Mouse (Mus musculus): Measurements from ENCODE around the gene Brinp1. TPM values are rescaled to one million over a fixed set of nuclear protein-coding genes. Genes with fewer than 3 reads are reported as not detected.
A peak's percentile ranks its signal among the peaks of the same experiment; 100 is the strongest.
"Not testable (repeated sequence)": the region's sequence is repeated elsewhere in the genome, so short reads cannot be mapped to it uniquely, and the experiment has no call there.

The Brinp1 gene
- polyA plus RNA-seq, 1 experiment from 2014 or later: 1.2 TPM

DNA sequence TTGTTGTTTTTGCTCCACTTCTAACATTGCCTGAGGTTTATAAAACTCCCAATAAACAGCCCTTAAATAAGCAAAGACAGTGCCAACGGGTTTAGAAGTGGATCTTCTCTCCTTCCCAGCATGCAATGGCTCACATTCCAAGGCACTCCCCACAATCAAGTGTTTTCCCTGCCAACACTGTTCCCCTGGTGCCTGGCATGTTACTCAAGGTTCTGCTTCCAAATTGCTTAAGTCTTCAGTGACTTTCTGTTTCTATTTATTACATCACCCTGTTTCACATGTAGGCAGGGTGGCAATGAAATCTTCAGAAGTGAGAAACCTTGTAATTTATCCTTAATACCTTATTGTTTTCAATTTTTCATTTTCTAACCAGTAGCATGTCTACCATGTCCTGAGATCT is 97.3 kb downstream of the Brinp1 start:
- 32% methylated on average over 1 of the region's 1 CpGs for WGBS
- no peak overlapping the region for H3K9ac ChIP-seq (ENCODE audit: low read depth, low read length)
- no peaks in the 10 kb centered on the region for H3K36me3 ChIP-seq (ENCODE audit: control insufficient read depth, insufficient read depth)
- H3K27me3 ChIP-seq (replicated peaks; ENCODE audit: control insufficient read depth, insufficient read depth, low read length): no peaks in the 10 kb centered on the region
- H3K9me3 ChIP-seq (ENCODE audit: control insufficient read depth): no peaks in the 10 kb centered on the region
- H3K4me3 ChIP-seq (ENCODE audit: low read depth, low read length): no peak overlapping the region
- H3K4me1 ChIP-seq (replicated peaks; ENCODE audit: control insufficient read depth, insufficient read depth, low read length): no peaks in the 10 kb centered on the region
- no peak overlapping the region for H3K27ac ChIP-seq (ENCODE audit: low read depth, low read length)
- no peak overlapping the region for H3K4me2 ChIP-seq (replicated peaks; ENCODE audit: low read depth)
- no peak for TF ChIP-seq CTCF (IDR thresholded peaks at IDR 0.05; ENCODE audit: low read depth)
- no peak for ATAC-seq

DNA sequence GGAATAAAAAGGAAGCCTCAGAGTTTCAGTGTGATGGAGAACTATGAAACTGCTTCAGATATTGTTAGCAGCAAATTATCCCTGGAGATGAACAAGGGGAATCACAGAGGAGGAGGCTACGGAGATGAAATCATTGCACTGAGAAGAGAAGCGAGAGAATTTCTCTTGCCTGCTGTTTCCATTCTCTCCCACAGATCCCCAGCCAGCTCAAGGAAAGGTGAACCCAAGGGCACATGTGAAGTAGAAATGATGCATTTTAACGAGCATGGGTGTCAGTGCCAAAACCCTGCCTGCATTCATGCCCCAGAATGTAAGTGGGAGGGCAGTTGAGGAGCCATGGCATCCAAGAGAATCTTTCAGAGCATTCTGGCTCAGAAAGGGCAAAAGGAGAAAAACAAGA is 104.5 kb downstream of the Brinp1 start:
- Histone ChIP-seq H3K27me3 (replicated peaks; ENCODE audit: control insufficient read depth, insufficient read depth, low read length) (no peaks in the 10 kb centered on the region), H3K9ac (ENCODE audit: low read depth, low read length) (no peak overlapping the region), H3K4me1 (replicated peaks; ENCODE audit: control insufficient read depth, insufficient read depth, low read length) (no peaks in the 10 kb centered on the region), H3K9me3 (ENCODE audit: control insufficient read depth) (no peaks in the 10 kb centered on the region), H3K4me2 (replicated peaks; ENCODE audit: low read depth) (no peak overlapping the region), H3K36me3 (ENCODE audit: control insufficient read depth, insufficient read depth) (no peaks in the 10 kb centered on the region), H3K4me3 (ENCODE audit: low read depth, low read length) (no peak overlapping the region), H3K27ac (ENCODE audit: low read depth, low read length) (no peak overlapping the region)
- TF ChIP-seq CTCF (IDR thresholded peaks at IDR 0.05; ENCODE audit: low read depth): no peak
- WGBS: 58% methylated on average over 3 of the region's 3 CpGs
- no peak for ATAC-seq

DNA sequence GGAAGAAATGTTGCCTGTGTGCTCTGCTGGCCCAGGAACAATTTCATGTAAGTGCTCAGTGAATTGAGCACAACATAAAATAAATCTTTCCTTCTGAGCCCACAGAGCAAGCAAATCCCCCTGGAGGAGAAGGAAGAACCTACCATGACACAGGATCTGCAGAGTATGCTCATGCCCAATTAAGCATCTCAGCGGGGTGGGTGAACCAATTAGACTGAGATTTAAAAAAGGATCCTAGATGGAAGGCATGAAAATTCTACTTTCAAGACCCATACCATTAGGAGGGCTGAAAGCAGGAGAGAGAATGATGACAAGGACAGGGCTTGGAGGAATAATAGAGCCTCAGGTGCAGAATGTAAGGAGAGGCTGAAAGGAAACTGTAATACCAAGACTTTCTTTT is 107.2 kb downstream of the Brinp1 start:
- H3K4me1 ChIP-seq (replicated peaks; ENCODE audit: control insufficient read depth, insufficient read depth, low read length): no peaks in the 10 kb centered on the region
- no peaks in the 10 kb centered on the region for H3K27me3 ChIP-seq (replicated peaks; ENCODE audit: control insufficient read depth, insufficient read depth, low read length)
- H3K4me2 ChIP-seq (replicated peaks; ENCODE audit: low read depth): no peak overlapping the region
- no peak overlapping the region for H3K4me3 ChIP-seq (ENCODE audit: low read depth, low read length)
- H3K36me3 ChIP-seq (ENCODE audit: control insufficient read depth, insufficient read depth): no peaks in the 10 kb centered on the region
- no peak for ATAC-seq
- H3K9ac ChIP-seq (ENCODE audit: low read depth, low read length): no peak overlapping the region
- WGBS: 70% methylated on average over 1 of the region's 1 CpGs
- no peaks in the 10 kb centered on the region for H3K9me3 ChIP-seq (ENCODE audit: control insufficient read depth)
- no peak for TF ChIP-seq CTCF (IDR thresholded peaks at IDR 0.05; ENCODE audit: low read depth)
- no peak overlapping the region for H3K27ac ChIP-seq (ENCODE audit: low read depth, low read length)

DNA sequence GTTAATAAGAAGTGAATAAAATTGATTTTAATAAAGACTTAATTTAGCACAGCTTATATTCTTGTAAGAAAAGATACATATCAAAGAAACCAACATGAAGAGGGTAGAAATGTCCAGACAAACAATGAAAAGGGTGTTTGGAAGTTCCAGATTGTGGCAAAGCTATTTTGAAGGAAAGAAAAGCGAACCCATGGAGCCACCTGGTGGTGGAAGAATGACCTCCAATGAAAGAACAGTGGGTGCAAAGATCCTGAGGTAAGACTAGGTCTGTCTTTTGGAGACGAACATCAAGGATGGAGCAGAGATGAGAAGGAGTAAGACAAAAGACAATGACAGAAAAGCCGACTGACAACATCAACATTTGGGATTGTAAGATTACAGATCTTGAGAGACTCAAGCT is 108.2 kb downstream of the Brinp1 start:
- ATAC-seq: no peak
- 45% methylated on average over 3 of the region's 3 CpGs for WGBS
- peak; percentile 78 for TF ChIP-seq CTCF (IDR thresholded peaks at IDR 0.05; ENCODE audit: low read depth)
- no peaks in the 10 kb centered on the region for H3K9me3 ChIP-seq (ENCODE audit: control insufficient read depth)
- H3K27ac ChIP-seq (ENCODE audit: low read depth, low read length): no peak overlapping the region
- no peak overlapping the region for H3K4me2 ChIP-seq (replicated peaks; ENCODE audit: low read depth)
- no peaks in the 10 kb centered on the region for H3K4me1 ChIP-seq (replicated peaks; ENCODE audit: control insufficient read depth, insufficient read depth, low read length)
- H3K4me3 ChIP-seq (ENCODE audit: low read depth, low read length): no peak overlapping the region
- H3K27me3 ChIP-seq (replicated peaks; ENCODE audit: control insufficient read depth, insufficient read depth, low read length): no peaks in the 10 kb centered on the region
- no peaks in the 10 kb centered on the region for H3K36me3 ChIP-seq (ENCODE audit: control insufficient read depth, insufficient read depth)
- H3K9ac ChIP-seq (ENCODE audit: low read depth, low read length): no peak overlapping the region

DNA sequence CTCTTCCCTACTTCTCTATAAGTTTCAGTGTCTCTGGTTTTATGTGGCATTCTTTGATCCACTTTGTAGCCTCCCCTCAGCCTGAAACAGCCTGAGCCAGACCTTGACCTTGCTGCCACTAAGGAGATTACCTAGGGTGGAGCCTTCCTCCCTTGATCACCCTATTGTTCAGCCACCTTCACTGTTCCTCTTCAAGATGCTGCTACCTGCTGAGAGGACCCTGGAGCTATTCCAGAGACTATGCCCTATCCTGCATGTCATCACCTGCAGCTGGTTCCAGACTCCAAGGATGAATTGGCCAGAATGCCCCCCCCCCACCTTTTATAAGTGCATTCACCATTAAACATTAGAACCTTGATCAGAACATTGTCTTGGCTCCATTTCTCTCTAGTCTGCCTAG is 140.2 kb downstream of the Brinp1 start:
- not testable (repeated sequence) for H3K27ac ChIP-seq (ENCODE audit: low read depth, low read length)

DNA sequence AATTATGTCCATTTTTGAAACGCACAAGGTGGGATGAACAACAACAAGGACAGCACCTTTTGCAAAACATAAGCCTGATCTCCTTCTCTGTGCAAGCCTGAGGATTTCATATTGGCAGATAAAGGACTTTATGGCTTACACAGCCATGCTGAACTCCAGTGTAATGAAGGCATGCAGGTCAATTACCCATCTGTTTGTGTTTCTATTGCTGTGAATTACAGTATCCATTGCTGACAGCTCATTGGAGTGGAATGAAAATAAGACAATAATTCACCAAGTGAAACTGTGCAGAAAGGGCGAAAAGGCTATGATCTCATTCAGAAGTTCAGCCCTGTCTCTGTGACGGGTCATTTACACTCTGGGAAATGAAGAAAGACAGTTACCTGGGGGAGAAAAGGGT is 147.7 kb downstream of the Brinp1 start:
- H3K4me3 ChIP-seq (ENCODE audit: low read depth, low read length): no peak overlapping the region
- H3K4me2 ChIP-seq (replicated peaks; ENCODE audit: low read depth): no peak overlapping the region
- H3K9ac ChIP-seq (ENCODE audit: low read depth, low read length): no peak overlapping the region
- ATAC-seq: no peak
- H3K27ac ChIP-seq (ENCODE audit: low read depth, low read length): no peak overlapping the region
- no peak for TF ChIP-seq CTCF (IDR thresholded peaks at IDR 0.05; ENCODE audit: low read depth)
- 68% methylated on average over 3 of the region's 3 CpGs for WGBS
- no peaks in the 10 kb centered on the region for H3K36me3 ChIP-seq (ENCODE audit: control insufficient read depth, insufficient read depth)
- no peaks in the 10 kb centered on the region for H3K4me1 ChIP-seq (replicated peaks; ENCODE audit: control insufficient read depth, insufficient read depth, low read length)
- no peaks in the 10 kb centered on the region for H3K27me3 ChIP-seq (replicated peaks; ENCODE audit: control insufficient read depth, insufficient read depth, low read length)
- no peaks in the 10 kb centered on the region for H3K9me3 ChIP-seq (ENCODE audit: control insufficient read depth)

More for the DNA sequence above, 140.2 kb downstream of the Brinp1 start:
- H3K9ac ChIP-seq (ENCODE audit: low read depth, low read length); ATAC-seq; H3K9me3 ChIP-seq (ENCODE audit: control insufficient read depth); H3K27me3 ChIP-seq (replicated peaks; ENCODE audit: control insufficient read depth, insufficient read depth, low read length); H3K4me1 ChIP-seq (replicated peaks; ENCODE audit: control insufficient read depth, insufficient read depth, low read length); H3K4me2 ChIP-seq (replicated peaks; ENCODE audit: low read depth); H3K36me3 ChIP-seq (ENCODE audit: control insufficient read depth, insufficient read depth); H3K4me3 ChIP-seq (ENCODE audit: low read depth, low read length): not testable (repeated sequence)
